Mouse (Mus musculus): ENCODE measurements around the gene Scrn2. TPM values are rescaled to one million over a fixed set of nuclear protein-coding genes. Genes with fewer than 3 reads are reported as not detected.

Gene Scrn2
- polyA plus RNA-seq, 1 experiment from 2014 or later, result 41.6 TPM

DNA sequence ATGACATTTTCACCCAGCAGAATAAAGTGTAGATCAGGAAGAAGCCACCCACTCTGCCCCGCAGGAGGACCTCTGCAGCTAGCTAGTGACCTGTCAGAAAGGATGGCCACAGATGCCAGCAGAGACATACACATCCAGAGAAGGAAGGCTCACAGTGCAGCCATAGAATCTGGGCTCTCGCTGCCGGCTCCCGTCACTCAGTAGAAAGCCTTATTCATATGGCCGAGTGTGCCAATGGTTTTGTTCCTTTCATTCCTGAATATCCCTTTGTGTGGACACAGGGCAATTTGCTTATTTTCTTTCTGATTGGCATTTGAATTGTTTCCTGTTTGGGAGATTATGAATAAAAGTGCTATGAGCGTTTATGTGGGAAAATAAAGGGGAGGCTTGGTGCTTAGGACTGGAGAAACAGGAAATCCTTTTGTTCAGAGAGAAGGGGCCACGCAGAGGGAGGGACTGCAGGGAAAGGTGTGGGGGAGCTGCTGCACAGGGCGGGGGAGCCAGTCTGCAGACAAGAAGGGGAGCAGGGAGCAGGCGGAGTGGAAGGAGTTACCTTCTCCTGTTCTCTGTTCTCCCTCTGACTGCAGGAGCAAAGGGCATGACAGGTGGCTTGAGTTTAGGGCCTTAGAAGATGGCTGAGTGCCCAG lies 33.7 kb downstream of the Scrn2 start:
- no peak for TF ChIP-seq CTCF (IDR thresholded peaks at IDR 0.05; ENCODE audit: low read depth)
- Histone ChIP-seq H3K9me3 (replicated peaks; ENCODE audit: low read length) (no peaks in the 10 kb centered on the region), H3K4me3 (replicated peaks; ENCODE audit: low read depth, low read length) (no peak overlapping the region), H3K36me3 (ENCODE audit: insufficient read depth, low read length) (peaks cover 30% of the 10 kb centered on the region; the same call in 1 of the 2 replicates), H3K27me3 (ENCODE audit: insufficient read depth, low read length) (no peaks in the 10 kb centered on the region), H3K4me2 (ENCODE audit: low read length) (no peak overlapping the region), H3K27ac (no peak overlapping the region), H3K9ac (ENCODE audit: low read depth, low read length) (no peak overlapping the region), H3K4me1 (replicated peaks; ENCODE audit: insufficient read depth, low read length) (0 out of 2 replicates have a peak, but pooled peaks cover 2% of the 10 kb centered on the region)
- ATAC-seq (replicated peaks; ENCODE audit: low FRiP score, low read depth) (no peak), DNase-seq (ENCODE audit: low spot score) (peak; percentile 24)
- WGBS, result 44% methylated on average over 9 of the region's 9 CpGs

DNA sequence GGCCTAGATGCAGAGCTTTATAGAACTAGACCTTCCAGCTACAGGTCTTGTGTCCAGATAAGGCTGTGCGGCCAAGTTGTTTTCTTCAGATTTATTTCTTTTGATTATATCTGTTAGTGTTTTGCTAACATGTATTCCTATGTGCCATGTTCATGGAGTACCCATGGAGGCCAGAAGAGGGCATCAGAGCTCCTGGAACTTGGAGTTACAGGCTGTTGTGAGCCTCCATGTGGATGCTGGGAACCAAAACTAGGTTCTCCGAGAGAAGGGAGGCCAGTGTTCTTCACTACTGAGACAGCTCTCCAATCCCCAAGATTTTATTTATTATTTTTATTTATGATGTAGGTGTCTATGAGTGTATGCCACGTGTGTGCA lies 34.2 kb downstream of the Scrn2 start:
- peak; percentile 51 for TF ChIP-seq CTCF (IDR thresholded peaks at IDR 0.05; ENCODE audit: low read depth)
- Histone ChIP-seq H3K9ac (ENCODE audit: low read depth, low read length) (no peak overlapping the region), H3K27me3 (ENCODE audit: insufficient read depth, low read length) (no peaks in the 10 kb centered on the region), H3K4me1 (replicated peaks; ENCODE audit: insufficient read depth, low read length) (0 out of 2 replicates have a peak, but pooled peaks cover 2% of the 10 kb centered on the region), H3K9me3 (replicated peaks; ENCODE audit: low read length) (no peaks in the 10 kb centered on the region), H3K4me2 (ENCODE audit: low read length) (no peak overlapping the region), H3K27ac (no peak overlapping the region), H3K4me3 (replicated peaks; ENCODE audit: low read depth, low read length) (no peak overlapping the region), H3K36me3 (ENCODE audit: insufficient read depth, low read length) (peaks cover 33% of the 10 kb centered on the region)
- ATAC-seq (replicated peaks; ENCODE audit: low FRiP score, low read depth) (no peak), DNase-seq (ENCODE audit: low spot score) (no peak)
- 80% methylated on average over 3 of the region's 3 CpGs for WGBS

DNA sequence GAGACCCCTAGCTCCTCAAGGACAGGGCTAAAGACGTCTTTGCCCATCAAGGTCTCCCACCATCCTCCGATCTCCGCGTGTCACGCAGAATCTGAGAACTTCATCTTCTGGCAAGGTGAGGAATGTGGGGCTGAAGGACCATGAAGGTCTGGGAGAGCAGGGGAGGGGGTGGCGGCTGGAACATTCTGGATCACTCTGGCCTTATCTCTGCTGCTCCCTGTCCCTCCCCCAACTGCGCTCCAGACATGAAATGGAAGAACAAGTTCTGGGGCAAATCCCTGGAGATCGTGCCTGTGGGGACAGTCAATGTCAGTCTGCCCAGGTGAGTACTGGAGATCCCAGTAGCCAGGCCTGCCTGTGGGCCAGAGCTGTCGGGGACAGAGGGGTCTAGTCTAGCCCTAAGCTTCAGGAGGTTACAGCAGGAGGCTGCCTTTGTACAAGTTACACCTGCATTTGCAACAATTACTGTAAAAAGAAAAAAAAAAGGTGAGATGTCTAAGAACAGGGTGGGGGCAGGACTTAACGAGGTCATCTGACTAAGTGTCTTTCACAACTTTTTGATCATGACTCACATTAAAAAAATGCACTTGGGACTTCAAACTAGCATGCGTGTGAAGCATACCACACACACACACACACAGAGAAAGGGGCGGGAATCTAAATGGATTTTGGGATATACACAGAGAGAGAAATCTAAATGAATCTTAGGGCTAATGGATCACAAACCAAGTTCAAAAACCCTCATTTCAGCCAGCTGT lies 36.0 kb downstream of the Scrn2 start:
- no peaks in the 10 kb centered on the region for H3K27me3 ChIP-seq (ENCODE audit: insufficient read depth, low read length)
- no peak for ATAC-seq (replicated peaks; ENCODE audit: low FRiP score, low read depth)
- H3K9me3 ChIP-seq (replicated peaks; ENCODE audit: low read length), result no peaks in the 10 kb centered on the region
- TF ChIP-seq CTCF (IDR thresholded peaks at IDR 0.05; ENCODE audit: low read depth), result no peak
- H3K4me1 ChIP-seq (replicated peaks; ENCODE audit: insufficient read depth, low read length), result 0 out of 2 replicates have a peak, but pooled peaks cover 2% of the 10 kb centered on the region
- WGBS, result 86% methylated on average over 12 of the region's 12 CpGs
- no peak for DNase-seq (ENCODE audit: low spot score)
- peaks cover 26% of the 10 kb centered on the region for H3K36me3 ChIP-seq (ENCODE audit: insufficient read depth, low read length)
- H3K9ac ChIP-seq (ENCODE audit: low read depth, low read length), result no peak overlapping the region
- no peak overlapping the region for H3K27ac ChIP-seq
- no peak overlapping the region for H3K4me2 ChIP-seq (ENCODE audit: low read length)
- no peak overlapping the region for H3K4me3 ChIP-seq (replicated peaks; ENCODE audit: low read depth, low read length)

DNA sequence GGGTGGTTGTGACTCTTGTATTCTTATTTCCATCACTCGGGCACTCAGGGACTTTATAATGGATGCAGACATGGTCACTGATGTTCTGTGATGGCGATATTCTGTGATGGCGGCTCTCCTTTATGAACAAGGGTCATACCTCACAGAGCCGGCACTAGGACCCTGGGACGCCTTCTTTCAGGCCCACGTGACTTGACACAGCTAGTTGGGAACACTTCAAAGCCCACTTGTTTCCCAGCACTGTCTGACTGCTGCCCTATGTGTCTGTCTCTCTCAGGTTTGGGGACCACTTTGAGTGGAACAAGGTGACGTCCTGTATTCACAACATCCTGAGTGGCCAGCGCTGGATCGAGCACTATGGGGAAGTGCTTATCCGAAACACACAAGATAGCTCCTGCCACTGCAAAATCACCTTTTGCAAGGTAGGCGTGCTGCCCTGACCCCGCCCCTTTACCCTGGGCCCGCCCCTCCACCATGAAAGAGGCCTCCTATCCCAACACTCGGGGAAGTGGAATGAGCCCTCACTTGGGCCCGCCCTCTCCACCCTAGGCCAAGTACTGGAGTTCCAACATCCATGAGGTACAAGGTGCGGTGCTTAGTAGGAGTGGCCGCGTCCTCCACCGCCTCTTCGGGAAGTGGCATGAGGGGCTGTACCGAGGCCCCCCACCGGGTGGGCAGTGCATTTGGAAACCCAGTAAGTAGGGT lies 37.1 kb downstream of the Scrn2 start:
- H3K9ac ChIP-seq (ENCODE audit: low read depth, low read length), result no peak overlapping the region
- 0 out of 2 replicates have a peak, but pooled peaks cover 2% of the 10 kb centered on the region for H3K4me1 ChIP-seq (replicated peaks; ENCODE audit: insufficient read depth, low read length)
- H3K4me2 ChIP-seq (ENCODE audit: low read length), result no peak overlapping the region
- no peaks in the 10 kb centered on the region for H3K27me3 ChIP-seq (ENCODE audit: insufficient read depth, low read length)
- peaks cover 17% of the 10 kb centered on the region; the same call in 1 of the 2 replicates for H3K36me3 ChIP-seq (ENCODE audit: insufficient read depth, low read length)
- no peak overlapping the region for H3K4me3 ChIP-seq (replicated peaks; ENCODE audit: low read depth, low read length)
- no peak overlapping the region for H3K27ac ChIP-seq
- ATAC-seq (replicated peaks; ENCODE audit: low FRiP score, low read depth), result no peak
- no peaks in the 10 kb centered on the region for H3K9me3 ChIP-seq (replicated peaks; ENCODE audit: low read length)
- no peak for TF ChIP-seq CTCF (IDR thresholded peaks at IDR 0.05; ENCODE audit: low read depth)
- WGBS, result 56% methylated on average over 22 of the region's 22 CpGs
- DNase-seq (ENCODE audit: low spot score), result no peak

DNA sequence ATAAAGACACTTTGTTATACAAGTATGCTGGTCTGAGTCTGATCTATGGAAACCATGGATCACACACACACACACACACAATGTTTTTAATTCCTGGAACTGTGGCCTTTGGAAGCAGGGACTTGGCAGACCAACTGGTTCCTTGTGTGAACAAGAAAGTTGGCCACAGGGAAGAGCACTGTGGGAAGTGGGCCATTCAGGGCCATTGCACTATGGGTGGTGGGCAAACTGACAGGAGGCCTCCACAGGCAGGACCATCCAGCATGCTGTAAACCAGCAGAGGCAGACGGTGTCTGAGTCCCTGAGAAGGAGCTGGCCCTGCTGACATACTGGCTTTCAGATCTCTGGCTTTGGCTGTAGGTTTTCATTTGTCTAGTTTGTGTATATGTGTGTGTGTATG lies 39.6 kb downstream of the Scrn2 start:
- WGBS, result 55% methylated on average over 1 of the region's 1 CpGs
- H3K36me3 ChIP-seq (ENCODE audit: insufficient read depth, low read length), result peaks cover 17% of the 10 kb centered on the region; the same call in 1 of the 2 replicates
- no peak overlapping the region for H3K4me2 ChIP-seq (ENCODE audit: low read length)
- no peaks in the 10 kb centered on the region for H3K27me3 ChIP-seq (ENCODE audit: insufficient read depth, low read length)
- no peak overlapping the region for H3K4me3 ChIP-seq (replicated peaks; ENCODE audit: low read depth, low read length)
- no peaks in the 10 kb centered on the region for H3K4me1 ChIP-seq (replicated peaks; ENCODE audit: insufficient read depth, low read length)
- ATAC-seq (replicated peaks; ENCODE audit: low FRiP score, low read depth), result no peak
- DNase-seq (ENCODE audit: low spot score), result no peak
- no peak overlapping the region for H3K9ac ChIP-seq (ENCODE audit: low read depth, low read length)
- TF ChIP-seq CTCF (IDR thresholded peaks at IDR 0.05; ENCODE audit: low read depth), result no peak
- H3K27ac ChIP-seq, result no peak overlapping the region
- no peaks in the 10 kb centered on the region for H3K9me3 ChIP-seq (replicated peaks; ENCODE audit: low read length)

DNA sequence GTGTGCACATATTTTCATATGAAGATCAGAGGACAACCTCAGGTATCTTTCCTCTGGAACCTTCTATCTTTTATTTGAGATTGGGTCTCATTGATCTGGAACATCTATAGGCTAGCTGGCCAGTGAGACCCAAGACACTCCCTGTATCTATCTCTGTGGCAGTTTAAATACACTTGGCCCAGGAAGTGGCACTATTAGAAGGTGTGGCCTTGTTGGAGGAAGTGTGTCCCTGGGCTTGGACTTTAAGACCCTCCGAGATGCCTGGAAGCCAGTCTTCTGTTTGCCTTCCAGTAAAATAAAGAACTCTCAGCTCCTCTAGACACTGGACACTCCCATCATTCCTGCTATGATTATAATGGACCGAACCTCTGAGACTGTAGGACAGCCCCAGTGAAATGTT lies 40.0 kb downstream of the Scrn2 start:
- H3K9ac ChIP-seq (ENCODE audit: low read depth, low read length), result no peak overlapping the region
- H3K36me3 ChIP-seq (ENCODE audit: insufficient read depth, low read length), result peaks cover 17% of the 10 kb centered on the region; the same call in 1 of the 2 replicates
- no peak overlapping the region for H3K4me2 ChIP-seq (ENCODE audit: low read length)
- TF ChIP-seq CTCF (IDR thresholded peaks at IDR 0.05; ENCODE audit: low read depth), result no peak
- no peak overlapping the region for H3K4me3 ChIP-seq (replicated peaks; ENCODE audit: low read depth, low read length)
- DNase-seq (ENCODE audit: low spot score) (no peak), ATAC-seq (replicated peaks; ENCODE audit: low FRiP score, low read depth) (no peak)
- WGBS, result 83% methylated on average over 2 of the region's 2 CpGs
- H3K27me3 ChIP-seq (ENCODE audit: insufficient read depth, low read length), result no peaks in the 10 kb centered on the region
- no peaks in the 10 kb centered on the region for H3K4me1 ChIP-seq (replicated peaks; ENCODE audit: insufficient read depth, low read length)
- no peaks in the 10 kb centered on the region for H3K9me3 ChIP-seq (replicated peaks; ENCODE audit: low read length)
- H3K27ac ChIP-seq, result no peak overlapping the region
